Mouse (Mus musculus) testis, adult 2 months (tissue): Measurements from ENCODE around the gene Ssna1.

ENCODE experiments used
- CTCF ChIP-seq: fragments of 200-500 bp; IDR thresholded peaks from 2 replicates; pipeline ENCODE4 v1.5.1; 2012; ENCODE audit warnings: low read depth, mild to moderate bottlenecking, inconsistent platforms, low read length, moderate library complexity; ENCODE audit not compliant: control insufficient read depth, insufficient read depth, insufficient replicate concordance
- POLR2A ChIP-seq: fragments of 200-500 bp; IDR thresholded peaks from 2 replicates; pipeline ENCODE4 v1.6.1; 2012; ENCODE audit warnings: low read depth, mild to moderate bottlenecking, inconsistent platforms, low read length, moderate library complexity; ENCODE audit not compliant: control insufficient read depth

- TF ChIP-seq POLR2A (no peak), CTCF (no peak)
Measured at GRCm38 (mm10) chr2:25310180-25310579, 37.9 kb upstream of the Ssna1 start.
